Mouse (Mus musculus) bone marrow macrophage, adult 2 months (primary cell): ENCODE measurements at regions not wholly inside any gene's neighbourhood (a gene's known extent, or its start where the extent isn't known, plus 50 kb on each side); places are given as distances from the start of the nearest gene placed in this dataset.

Experiments
- CTCF ChIP-seq: IDR thresholded peaks from 2 replicates; pipeline ENCODE4 v1.5.1; 2012; ENCODE audit warnings: low read depth, mild to moderate bottlenecking, low read length, moderate library complexity
- POLR2A ChIP-seq: IDR thresholded peaks from 2 replicates; pipeline ENCODE4 v1.6.1; 2012; ENCODE audit warnings: mild to moderate bottlenecking, low read depth, low read length, borderline replicate concordance

DNA sequence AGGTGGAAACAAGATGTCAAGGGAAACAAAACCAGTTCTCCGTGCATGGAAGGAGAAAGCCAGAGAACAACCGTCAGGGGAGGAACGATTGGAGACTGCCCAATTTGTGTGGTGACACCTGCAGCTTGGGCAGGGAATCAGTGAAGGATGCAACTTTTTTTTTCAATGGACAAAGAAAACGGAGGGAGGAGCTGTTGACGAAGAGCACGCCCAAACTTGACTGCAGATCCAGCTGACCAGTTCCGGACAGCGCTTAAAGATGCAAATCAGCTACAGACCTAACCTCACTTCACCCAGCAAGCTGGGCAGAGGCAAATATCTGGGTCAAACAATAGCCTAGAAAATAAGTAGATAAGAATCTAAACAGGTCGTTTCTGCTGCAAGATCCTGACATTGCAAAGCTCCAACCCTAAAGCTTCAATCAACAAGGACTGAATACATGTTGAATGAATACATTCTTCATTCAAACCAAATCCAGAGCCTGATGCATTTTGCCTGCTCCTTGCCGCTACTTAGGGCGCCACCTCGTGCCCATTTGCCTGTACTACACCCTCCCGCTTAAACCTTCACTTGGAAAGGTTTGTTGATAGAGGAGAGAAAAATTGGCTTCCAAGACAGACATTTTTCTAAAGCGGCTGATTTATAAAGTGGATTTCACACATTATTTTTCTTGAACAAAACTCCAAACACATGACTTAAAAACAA is 136.2 kb downstream of the Katnal1 start:
- no peak for TF ChIP-seq POLR2A
- TF ChIP-seq CTCF: peak; percentile 87
